Mouse (Mus musculus): ENCODE results near the gene Alpk1.
A peak's percentile ranks its signal among the peaks of the same experiment; 100 is the strongest.

Gene Alpk1

GRCm38 (mm10) chr3:127630190-127630589, 150.1 kb downstream of the Alpk1 start:
- no peak for DNase-seq (ENCODE audit: low spot score)

DNA sequence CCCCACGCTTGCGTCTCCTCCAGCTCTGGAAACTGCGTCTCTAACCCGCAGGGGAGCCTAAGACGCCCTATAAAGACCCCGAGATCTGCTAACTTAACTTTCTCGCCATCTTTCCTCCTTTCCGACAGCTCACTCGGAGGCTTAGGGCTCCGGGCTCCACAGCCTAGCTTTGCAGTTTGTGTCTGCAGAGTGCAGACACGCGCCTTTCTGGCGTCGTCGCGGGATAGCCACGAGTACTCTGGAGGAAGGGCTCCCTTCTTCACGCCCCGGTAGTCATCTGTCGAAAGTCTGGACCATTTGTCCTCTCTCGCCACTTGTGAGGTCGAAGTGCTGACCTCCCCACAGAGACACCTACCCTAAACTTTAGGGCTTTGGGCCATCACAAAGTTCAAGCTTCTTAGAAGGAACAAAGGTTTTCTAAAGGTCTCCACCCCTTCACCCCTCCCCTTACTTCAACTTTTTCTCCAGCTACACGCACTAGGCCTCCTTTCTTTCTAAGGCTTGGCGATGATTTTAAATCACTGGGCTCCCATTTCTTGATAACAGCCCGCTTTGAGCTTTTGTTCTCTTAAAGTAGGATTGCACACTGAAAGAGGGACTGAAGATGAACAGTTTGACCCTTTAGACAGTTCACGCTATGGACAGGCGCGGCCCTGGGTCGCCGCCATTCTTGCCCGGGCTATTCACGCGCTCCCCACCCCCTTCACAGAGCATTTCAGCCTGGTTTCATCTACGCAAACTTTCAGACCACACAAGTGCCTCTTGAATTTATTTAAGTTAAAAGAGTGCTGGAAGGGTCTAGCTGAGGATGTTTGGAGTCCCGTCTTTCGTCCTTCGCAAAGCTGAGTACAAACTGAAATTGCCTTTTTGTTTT, 151.8 kb downstream of the Alpk1 start:
- DNase-seq (ENCODE audit: low spot score) = no peak

DNA sequence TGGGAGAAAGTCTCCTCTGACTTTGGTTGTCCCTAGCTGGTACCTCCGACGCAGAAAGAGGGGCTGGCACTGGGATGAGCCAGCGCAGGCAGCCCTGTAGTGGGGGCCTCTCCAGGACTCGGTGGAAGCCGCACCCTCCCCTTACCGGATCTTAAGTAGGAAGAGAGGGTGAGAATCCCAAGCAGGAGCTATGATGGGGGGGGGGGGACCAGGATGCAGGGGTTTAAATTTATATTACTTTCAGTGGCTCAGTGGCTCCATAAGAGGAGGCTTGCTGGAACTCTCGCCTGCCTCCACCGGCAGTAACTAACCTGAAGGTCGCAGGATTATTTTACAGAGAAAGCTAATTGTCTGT, 152.4 kb downstream of the Alpk1 start:
- no peak for DNase-seq (ENCODE audit: low spot score)

- no peak for DNase-seq (ENCODE audit: low spot score)
Measured at GRCm38 (mm10) chr3:127627151-127627955, 153.0 kb downstream of the Alpk1 start.

DNA sequence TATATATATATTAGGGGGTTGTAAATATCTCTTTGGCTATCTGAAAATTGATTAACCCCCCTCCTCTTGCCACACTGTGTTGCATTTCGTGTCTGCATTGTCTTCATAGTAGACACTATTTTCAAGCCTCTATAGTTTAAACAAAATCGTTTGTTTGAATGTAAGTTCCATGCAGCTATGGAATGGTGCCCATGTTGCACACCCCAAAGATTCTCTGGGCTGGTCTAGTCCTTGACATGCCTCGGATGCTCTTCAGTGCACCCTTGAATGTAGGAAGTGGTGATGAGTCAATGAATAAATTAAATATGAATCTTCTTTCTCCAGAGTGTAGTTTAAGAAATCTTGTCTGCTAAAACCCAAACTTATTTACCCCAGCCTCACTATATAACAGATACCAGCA, 153.8 kb downstream of the Alpk1 start:
- no peak for DNase-seq (ENCODE audit: low spot score)

- peak; percentile 20 for DNase-seq (ENCODE audit: low spot score)
Measured at GRCm38 (mm10) chr3:127625701-127626399, 154.5 kb downstream of the Alpk1 start.

GRCm38 (mm10) chr3:127625296-127625695, 155.0 kb downstream of the Alpk1 start:
- DNase-seq (ENCODE audit: low spot score) = peak; percentile 53

All from c-Kit-positive CD71-positive TER-119-positive erythroid progenitor cells, embryonic 14.5 days (primary cell).